Mouse (Mus musculus): ENCODE data around the gene She.

DNA sequence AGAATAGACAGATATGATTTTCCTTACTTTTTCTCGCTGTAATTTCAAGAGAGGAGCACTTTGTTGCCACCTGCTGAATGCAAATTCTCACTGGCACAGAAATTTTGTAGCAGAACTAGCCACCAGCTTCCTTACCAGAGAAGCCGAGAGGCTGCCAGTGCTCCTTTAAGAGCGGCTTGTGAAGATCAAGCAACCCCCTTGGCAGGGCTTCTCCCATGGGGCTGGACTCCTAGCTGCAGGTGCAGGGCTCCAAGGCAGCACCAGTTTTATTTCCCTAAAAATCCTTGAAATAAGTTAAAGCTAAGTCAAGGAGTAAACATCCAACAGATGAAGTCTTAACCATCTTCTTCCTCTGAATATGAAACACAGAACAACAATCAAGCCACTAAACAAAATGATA is 19.0 kb upstream of the She start:
- TF ChIP-seq CTCF (IDR thresholded peaks at IDR 0.05) (no peak), EP300 (IDR thresholded peaks at IDR 0.05) (no peak)
